Mouse (Mus musculus): Measurements from ENCODE around the gene Tor3a. TPM values are rescaled to one million over a fixed set of nuclear protein-coding genes. Genes with fewer than 3 reads are reported as not detected.

Gene Tor3a
- polyA plus RNA-seq, 1 experiment = 20.2 TPM

GRCm38 (mm10) chr1:156635148-156635547, 39.0 kb downstream of the Tor3a start:
- no peak for DNase-seq (ENCODE audit: low read depth)

DNA sequence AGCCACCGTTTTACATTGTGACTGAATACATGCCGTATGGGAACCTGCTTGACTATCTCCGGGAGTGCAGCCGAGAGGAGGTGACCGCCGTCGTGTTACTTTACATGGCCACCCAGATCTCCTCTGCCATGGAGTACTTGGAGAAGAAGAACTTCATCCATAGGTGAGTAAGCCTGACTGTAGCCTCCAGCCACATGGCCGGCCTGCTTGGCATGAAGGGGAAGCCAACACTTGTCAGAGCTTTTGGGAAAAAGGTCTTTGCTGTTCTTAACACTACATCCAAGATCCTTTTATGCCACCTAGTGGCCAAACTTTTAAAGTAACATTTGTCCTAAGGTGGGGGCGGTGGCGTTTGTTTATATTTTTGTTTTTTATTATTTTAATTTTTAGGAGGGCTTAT, 41.1 kb downstream of the Tor3a start:
- no peak for DNase-seq (ENCODE audit: low read depth)

DNA sequence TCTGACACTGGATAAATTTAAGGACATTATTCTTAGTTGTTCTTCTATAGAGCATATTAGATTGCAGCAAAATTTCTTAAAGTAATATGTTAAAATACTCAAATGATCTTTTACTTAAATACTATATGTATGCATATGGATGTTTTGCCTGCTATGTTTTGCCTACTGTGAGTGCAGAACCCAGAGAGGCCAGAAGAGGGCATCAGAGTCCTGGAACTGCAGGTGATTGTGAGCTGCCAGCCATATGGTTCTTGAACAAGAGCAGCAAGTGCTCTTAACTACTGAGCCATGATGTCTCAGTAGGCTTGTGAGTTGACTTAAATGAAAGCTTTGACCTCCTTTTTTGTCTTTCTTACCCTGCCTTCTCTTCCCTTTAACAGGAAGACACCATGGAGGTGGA, 43.2 kb downstream of the Tor3a start:
- DNase-seq (ENCODE audit: low read depth) = no peak

DNA sequence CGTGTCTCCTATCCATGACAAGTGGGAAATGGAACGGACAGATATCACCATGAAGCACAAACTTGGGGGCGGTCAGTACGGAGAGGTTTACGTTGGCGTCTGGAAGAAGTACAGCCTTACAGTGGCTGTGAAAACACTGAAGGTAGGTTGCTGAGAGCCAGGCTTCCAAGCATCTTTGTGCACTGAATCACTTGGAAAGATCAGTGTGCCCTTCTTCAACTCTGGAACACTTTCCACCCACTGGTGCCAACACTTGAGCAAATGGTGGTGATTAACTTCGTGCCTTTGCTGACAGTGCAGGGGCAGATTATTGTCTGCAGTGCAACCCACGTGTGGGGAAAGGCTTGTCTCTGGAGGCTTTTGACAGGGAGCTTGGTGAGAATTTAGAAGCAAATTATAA, 44.2 kb downstream of the Tor3a start:
- no peak for DNase-seq (ENCODE audit: low read depth)

DNA sequence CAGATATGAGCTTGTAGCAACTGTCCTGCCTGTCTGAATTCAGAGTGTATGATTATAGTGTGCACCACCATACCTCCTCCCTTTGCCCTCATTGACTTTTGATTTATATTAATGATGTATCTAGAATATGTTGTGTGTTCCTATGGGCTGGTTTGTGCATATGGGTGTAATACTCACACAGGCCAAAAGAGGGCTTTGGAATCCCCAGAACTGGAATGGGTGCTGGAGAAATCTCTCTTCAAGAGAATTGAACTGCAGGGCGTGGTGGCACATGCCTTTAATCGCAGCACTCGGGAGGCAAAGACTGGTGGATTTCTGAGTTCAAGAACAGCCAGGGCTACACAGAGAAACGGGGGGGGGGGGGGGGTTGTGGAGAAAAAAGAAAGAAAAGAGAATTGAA, 47.4 kb downstream of the Tor3a start:
- no peak for DNase-seq (ENCODE audit: low read depth)

DNA sequence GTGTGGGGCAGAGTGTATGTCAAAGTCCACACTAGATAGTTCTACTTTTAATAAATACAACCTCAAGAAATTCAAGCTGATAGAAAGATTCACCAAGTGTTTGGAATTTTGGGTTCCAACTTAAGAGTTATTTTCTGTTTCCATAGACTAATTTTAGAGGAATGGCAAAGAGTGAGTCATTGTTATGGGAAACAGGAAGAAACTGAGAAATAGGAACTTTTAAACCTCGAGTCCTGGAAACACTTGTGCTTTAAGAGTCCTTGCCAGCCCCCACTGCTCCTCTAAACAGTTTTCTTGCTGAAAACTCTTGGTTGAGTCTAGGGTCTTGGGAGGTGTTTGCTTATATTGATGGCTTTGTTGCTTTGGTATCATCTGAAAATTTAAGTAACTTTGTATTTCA, 49.9 kb downstream of the Tor3a start:
- no peak for DNase-seq (ENCODE audit: low read depth)

DNA sequence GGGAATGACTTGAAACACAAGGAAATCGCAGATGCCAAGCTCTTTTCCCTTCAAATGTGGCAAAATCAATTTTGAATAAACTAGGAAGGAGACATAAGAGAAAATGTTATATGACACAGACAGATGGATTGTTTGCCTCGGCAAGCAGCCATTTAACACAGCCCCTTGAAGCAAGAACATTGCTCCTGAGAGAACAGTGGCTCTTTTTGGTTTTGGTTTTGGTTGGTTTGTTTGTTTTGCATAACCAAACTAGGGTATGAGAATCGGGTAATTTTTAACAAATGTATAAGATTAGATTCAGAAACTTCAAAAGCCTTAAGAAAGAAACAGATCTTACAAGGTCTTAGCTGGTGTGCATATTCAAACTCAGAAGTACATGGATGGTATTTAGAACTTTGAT, 53.2 kb downstream of the Tor3a start:
- DNase-seq (ENCODE audit: low read depth) = no peak

- DNase-seq (ENCODE audit: low read depth) = no peak
These were observed 53.8 kb downstream of the Tor3a start for GRCm38 (mm10) chr1:156620292-156620909.

DNA sequence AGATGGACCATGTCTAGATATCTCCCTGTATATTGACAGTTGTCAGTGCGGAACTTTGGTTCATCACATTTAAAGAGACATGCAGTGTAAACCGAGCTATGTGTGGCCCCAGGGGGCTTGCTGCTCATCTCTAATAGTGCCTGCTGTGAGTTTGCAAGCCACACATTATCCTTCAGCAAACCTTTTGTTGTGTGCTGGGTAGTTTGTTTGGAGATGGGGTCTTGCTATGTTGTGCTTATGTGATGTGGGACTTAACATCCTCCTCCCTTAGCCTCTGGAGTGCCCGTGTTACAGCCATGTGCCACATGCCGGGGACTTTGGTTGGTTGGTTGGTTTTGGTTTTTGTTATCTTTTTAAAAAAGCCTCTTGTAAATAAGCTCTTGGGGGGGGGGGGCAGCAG, 56.3 kb downstream of the Tor3a start:
- no peak for DNase-seq (ENCODE audit: low read depth)

GRCm38 (mm10) chr1:156616989-156617598, 57.1 kb downstream of the Tor3a start:
- no peak for DNase-seq (ENCODE audit: low read depth)

- DNase-seq (ENCODE audit: low read depth) = no peak
These were observed 58.6 kb downstream of the Tor3a start for GRCm38 (mm10) chr1:156615381-156616133.

- no peak for DNase-seq (ENCODE audit: low read depth)
These were observed 59.4 kb downstream of the Tor3a start for GRCm38 (mm10) chr1:156614710-156615109.

DNA sequence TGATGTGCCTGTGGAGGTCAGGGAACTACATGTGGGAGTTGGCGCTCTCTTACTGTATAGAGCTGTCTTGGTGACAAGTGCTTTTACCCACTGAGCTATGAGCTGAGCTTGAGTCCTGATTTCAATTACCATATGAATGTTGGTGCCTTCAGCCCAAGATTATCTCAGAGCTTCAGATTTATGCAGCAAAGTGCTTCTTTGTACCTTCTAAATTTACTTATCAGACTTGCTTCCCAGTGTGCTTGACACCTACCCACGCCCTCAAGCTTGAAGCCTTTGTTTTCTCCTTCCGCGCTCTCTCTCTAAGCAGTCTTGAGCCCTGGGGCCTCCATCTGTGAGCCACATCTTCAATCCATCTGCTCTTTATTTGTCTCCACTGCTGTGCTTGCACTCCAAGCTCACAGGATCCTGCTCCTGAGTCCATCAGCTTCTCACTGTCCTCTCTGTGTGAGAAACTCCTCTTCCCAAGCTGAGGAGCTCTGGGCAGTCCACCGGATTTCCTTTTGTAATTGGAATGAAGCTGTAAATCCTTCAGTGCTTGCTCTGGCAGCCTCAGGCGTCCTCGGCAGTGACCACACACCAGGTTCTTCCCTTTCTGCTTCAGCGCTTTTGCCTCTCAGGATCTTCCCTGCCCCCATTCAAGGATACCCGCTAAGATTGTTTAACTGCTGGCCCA, 60.2 kb downstream of the Tor3a start:
- DNase-seq (ENCODE audit: low read depth) = no peak

GRCm38 (mm10) chr1:156610257-156610656, 63.9 kb downstream of the Tor3a start:
- no peak for DNase-seq (ENCODE audit: low read depth)

GRCm38 (mm10) chr1:156608496-156608895, 65.7 kb downstream of the Tor3a start:
- no peak for DNase-seq (ENCODE audit: low read depth)

DNA sequence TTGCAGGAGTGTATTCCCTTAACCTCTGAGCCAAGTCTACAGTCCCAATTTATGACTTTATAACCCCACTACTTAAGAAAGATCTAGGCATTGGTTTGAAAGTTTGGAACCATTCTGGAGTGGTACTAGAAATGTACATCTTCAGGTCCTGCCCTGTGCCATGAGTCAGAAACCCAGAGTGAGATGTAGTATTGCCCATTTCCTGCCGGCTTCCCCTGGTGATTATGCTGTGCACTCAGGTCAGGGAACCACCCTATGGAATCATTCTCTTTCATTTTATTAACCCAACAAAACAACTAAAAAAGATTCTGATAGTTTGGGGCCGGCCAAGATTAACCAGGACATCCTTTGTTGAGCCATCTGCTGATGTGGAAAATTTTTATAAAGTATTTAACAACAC, 68.2 kb downstream of the Tor3a start:
- DNase-seq (ENCODE audit: low read depth) = no peak

DNA sequence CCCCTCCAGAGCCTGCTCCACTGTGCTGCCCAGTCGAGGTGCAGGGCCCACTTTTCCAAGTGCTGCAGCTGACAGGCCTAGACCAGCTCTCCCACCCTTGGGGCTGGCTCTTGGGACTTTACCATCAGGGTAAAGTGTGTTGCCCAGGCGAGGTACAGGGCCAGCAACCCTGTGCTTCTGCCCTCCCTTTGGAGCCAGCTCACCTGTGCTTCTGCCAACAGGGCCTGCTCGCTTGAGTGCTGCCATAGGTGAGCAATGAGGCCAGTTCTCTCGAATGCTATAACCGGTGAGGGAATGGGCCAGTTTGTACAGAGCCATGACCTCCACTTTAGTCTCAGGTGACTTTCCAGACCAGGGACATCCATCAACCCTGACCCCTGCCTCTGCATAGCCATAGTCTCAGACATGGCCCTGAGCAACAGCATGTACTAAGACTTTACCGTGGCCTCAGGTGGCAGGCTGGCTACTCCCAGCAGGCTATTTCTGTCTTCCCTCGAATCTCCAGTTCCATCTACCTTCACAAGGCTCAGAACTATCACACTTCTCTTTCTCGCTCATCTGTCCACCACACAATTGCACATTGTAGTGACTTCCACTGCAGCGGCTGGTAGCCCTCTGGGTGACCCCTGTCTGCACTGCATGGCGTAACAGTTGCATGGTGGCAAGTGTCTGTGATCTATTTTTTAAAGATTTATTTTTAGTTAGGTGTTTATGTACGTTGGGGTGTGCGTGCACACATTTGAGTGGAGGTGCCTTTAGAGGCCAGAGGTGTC, 68.9 kb downstream of the Tor3a start:
- DNase-seq (ENCODE audit: low read depth) = no peak

Other genes with a start within 250 kb of the Tor3a start
- gene Soat1, start 200.0 kb downstream of the Tor3a start, polyA plus RNA-seq (2012; rRNA removed) = 25.0 and 27.8 TPM in 2 replicates
- 10.1 and 10.9 TPM in 2 replicates for gene Gm10031, start 150.3 kb downstream of the Tor3a start, polyA plus RNA-seq (2012; rRNA removed)
- 6.9 and 8.8 TPM in 2 replicates for gene Abl2, start 115.6 kb downstream of the Tor3a start, polyA plus RNA-seq (2012; rRNA removed)
- 53.4 and 64.3 TPM in 2 replicates for gene Fam20b, start 44.7 kb upstream of the Tor3a start, polyA plus RNA-seq (2012; rRNA removed)
- 2.5 and 4.1 TPM in 2 replicates for gene Angptl1, start 164.2 kb upstream of the Tor3a start, polyA plus RNA-seq (2012; rRNA removed)

Measured in gonadal fat pad, adult 2 months (tissue).